Mouse (Mus musculus) ovary, adult 10 weeks (tissue): ENCODE measurements around the gene Kcnv2. TPM values are rescaled to one million over a fixed set of nuclear protein-coding genes. Genes with fewer than 3 reads are reported as not detected.

ENCODE experiments used
- polyA plus RNA-seq: library from polyadenylated mRNA; stranded (reverse); fragments of 350-450 nt; fragmentation: Illumina TruSeq; extraction: RNeasy Lipid Tissue Mini Kit (QIAGEN cat#74804); gene quantifications from one replicate; pipeline ENCODE4 v1.2.3, GENCODE M21; 2014

Gene Kcnv2
- 0.26 TPM for polyA plus RNA-seq

DNA sequence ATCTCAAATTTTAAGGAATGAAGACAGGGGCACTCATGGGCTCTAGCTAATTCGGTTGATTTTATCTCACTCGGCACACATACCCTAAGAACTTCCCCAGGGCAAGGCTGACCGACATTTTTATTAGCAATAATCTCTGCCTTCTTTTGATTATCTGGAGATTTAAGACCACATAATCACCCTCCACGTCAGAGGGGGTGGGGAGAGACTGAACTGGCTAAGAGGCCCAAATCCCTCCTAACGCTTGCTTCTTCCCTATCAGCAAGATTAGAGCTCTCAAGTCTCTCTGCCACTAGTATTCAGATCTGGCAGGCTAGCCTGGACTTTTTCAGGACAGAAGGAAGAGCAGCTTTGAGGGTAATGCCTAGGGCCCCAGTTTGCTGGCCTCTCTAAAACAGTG, at the start of gene Kcnv2:
TSS of gene Kcnv2 (plus strand) at position 308 of the 400 bp plus-strand sequence.

Other genes starting within 250 kb of the Kcnv2 start
- gene Vldlr, start 106.1 kb upstream of the Kcnv2 start, polyA plus RNA-seq = 89.2 TPM
- 242 TPM for gene Pum3, start 107.2 kb downstream of the Kcnv2 start, polyA plus RNA-seq